Mouse (Mus musculus): ENCODE results near the gene Zfp595. TPM values are rescaled to one million over a fixed set of nuclear protein-coding genes. Genes with fewer than 3 reads are reported as not detected.

The Zfp595 gene
- polyA plus RNA-seq (2012; rRNA removed; ENCODE audit: low replicate concordance) = 0.55 and 1.7 TPM in 2 replicates

DNA sequence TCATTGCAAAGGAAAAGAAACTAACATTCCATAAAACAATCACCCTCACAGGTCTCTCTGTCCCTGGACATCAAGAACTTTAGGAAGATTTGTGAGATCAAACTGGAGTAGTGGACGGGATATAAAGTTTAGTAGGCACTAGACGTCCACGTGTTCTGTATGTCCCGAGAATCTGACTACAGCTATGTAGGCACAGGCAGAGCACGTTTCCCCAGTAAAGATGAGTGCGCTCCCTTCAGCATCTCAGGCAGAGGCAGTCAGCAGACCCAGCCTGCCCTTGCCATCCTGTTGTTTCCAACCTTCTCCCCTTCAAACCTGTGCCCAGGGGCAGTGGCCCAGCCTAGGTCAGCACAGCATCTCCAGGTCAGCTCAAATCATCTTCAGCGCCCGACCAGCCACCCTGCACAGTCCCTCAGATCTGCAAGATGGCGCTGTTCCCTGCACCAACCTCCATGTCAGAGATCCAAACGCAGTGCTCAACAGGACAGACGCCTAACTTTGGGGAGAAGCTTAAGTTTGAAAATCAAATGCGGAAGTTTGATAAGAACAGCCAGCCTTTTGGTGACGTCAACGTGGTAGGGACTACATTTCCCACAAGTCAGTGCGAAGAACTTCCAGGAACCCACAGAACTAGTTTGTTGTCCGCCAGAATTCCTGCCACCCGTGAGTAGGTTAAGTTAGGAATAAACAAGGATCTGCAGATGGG is at the start of gene Zfp595:
Gene Zfp595 (minus strand): TSS at position 552 of the 706 bp plus-strand sequence.

GRCm38 (mm10) chr13:67375050-67375911 is 42.9 kb upstream of the Zfp595 start, which contains the start of the genes Gm28041 and Zfp456:
Gene Gm28041, minus strand, starts transcription at chr13:67375733.
Gene Zfp456, minus strand, starts transcription at chr13:67375810.

DNA sequence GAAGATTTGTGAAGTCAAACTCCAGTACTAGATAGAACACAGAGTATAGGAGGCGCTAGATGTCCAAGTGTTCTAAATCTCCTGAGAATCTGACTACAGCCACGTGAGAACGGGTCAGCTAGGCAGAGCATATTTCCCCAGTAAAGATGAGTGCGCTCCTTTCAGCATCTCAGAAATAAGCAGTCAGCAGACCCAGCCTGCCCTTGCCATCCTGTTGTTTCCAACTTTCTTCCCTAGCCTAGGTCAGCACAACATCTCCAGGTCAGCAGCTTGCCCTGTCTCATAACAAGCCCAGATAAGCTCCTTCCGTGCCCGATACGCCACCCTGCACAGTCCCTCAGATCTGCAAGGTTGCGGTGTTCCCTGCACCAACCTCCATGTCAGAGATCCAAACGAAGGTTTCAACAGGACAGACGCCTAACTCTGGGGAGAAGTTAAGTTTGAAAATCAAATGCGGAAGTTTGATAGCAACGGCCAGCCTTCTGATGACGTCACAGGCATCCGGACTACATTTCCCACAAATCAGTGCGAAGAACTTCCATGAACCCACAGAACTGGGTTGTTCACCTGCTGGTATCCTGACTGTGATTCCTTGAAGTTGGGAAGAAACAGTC is 27.9 kb upstream of the Zfp595 start, which contains the start of the genes Gm28044 and Zfp953:
Gene Gm28044 (minus strand): TSS at position 406 of the 614 bp plus-strand sequence.
Gene Zfp953 (minus strand): TSS at position 475 of the 614 bp plus-strand sequence.

GRCm38 (mm10) chr13:67305822-67306672 is 26.3 kb downstream of the Zfp595 start, which contains the start of gene Zfp457:
Gene Zfp457, minus strand, starts transcription at chr13:67306485.

GRCm38 (mm10) chr13:67278314-67278713 is 54.1 kb downstream of the Zfp595 start, which contains the start of gene Zfp458:
Gene Zfp458, minus strand, starts transcription at chr13:67278466.

Other genes starting within 250 kb of the Zfp595 start
- 0.05 and 0.17 TPM in 2 replicates for gene Zfp708, start 234.6 kb downstream of the Zfp595 start, polyA plus RNA-seq (2012; rRNA removed; ENCODE audit: low replicate concordance)
- 1.5 and 4.0 TPM in 2 replicates for gene Gm28557, start 224.0 kb downstream of the Zfp595 start, polyA plus RNA-seq (2012; rRNA removed; ENCODE audit: low replicate concordance)
- gene Rslcan18, start 216.3 kb downstream of the Zfp595 start, polyA plus RNA-seq (2012; rRNA removed; ENCODE audit: low replicate concordance) = 0.11 and 0.14 TPM in 2 replicates
- 0.13 and 0.37 TPM in 2 replicates for gene Zfp759, start 210.9 kb downstream of the Zfp595 start, polyA plus RNA-seq (2012; rRNA removed; ENCODE audit: low replicate concordance)
- 2.2 and 5.0 TPM in 2 replicates for gene Rsl1, start 159.4 kb downstream of the Zfp595 start, polyA plus RNA-seq (2012; rRNA removed; ENCODE audit: low replicate concordance)
- 0.16 and 0.57 TPM in 2 replicates for gene Zfp455, start 138.1 kb downstream of the Zfp595 start, polyA plus RNA-seq (2012; rRNA removed; ENCODE audit: low replicate concordance)
- 0.30 and 0.60 TPM in 2 replicates for gene Zfp458, start 54.1 kb downstream of the Zfp595 start, polyA plus RNA-seq (2012; rRNA removed; ENCODE audit: low replicate concordance)
- gene Zfp457, start 26.1 kb downstream of the Zfp595 start, polyA plus RNA-seq (2012; rRNA removed; ENCODE audit: low replicate concordance) = 1.1 and 2.2 TPM in 2 replicates
- 0.34 TPM in 1 of 2 replicates, not detected in the other for gene Gm28044, start 28.0 kb upstream of the Zfp595 start, polyA plus RNA-seq (2012; rRNA removed; ENCODE audit: low replicate concordance)
- 0.16 and 0.50 TPM in 2 replicates for gene Zfp953, start 28.0 kb upstream of the Zfp595 start, polyA plus RNA-seq (2012; rRNA removed; ENCODE audit: low replicate concordance)
- 0.24 TPM in 1 of 2 replicates, not detected in the other for gene Gm28041, start 43.2 kb upstream of the Zfp595 start, polyA plus RNA-seq (2012; rRNA removed; ENCODE audit: low replicate concordance)
- gene Zfp456, start 43.2 kb upstream of the Zfp595 start, polyA plus RNA-seq (2012; rRNA removed; ENCODE audit: low replicate concordance) = 0.18 and 0.37 TPM in 2 replicates
- gene Zfp429, start 67.2 kb upstream of the Zfp595 start, polyA plus RNA-seq (2012; rRNA removed; ENCODE audit: low replicate concordance) = 2.3 and 4.4 TPM in 2 replicates
- gene Zfp459, start 88.8 kb upstream of the Zfp595 start, polyA plus RNA-seq (2012; rRNA removed; ENCODE audit: low replicate concordance) = 0.24 and 0.75 TPM in 2 replicates
- 0.55 and 4.1 TPM in 2 replicates for gene Zfp874a, start 119.1 kb upstream of the Zfp595 start, polyA plus RNA-seq (2012; rRNA removed; ENCODE audit: low replicate concordance)
- gene Zfp874b, start 151.7 kb upstream of the Zfp595 start, polyA plus RNA-seq (2012; rRNA removed; ENCODE audit: low replicate concordance) = 2.1 and 5.1 TPM in 2 replicates
- 0.27 and 1.2 TPM in 2 replicates for gene Zfp58, start 168.0 kb upstream of the Zfp595 start, polyA plus RNA-seq (2012; rRNA removed; ENCODE audit: low replicate concordance)
- not detected in 2 replicates for gene Gm26965, start 193.6 kb upstream of the Zfp595 start, polyA plus RNA-seq (2012; rRNA removed; ENCODE audit: low replicate concordance)
- 18.0 and 34.5 TPM in 2 replicates for gene Zfp87, start 193.6 kb upstream of the Zfp595 start, polyA plus RNA-seq (2012; rRNA removed; ENCODE audit: low replicate concordance)
- 1.9 and 2.3 TPM in 2 replicates for gene Zfp748, start 221.3 kb upstream of the Zfp595 start, polyA plus RNA-seq (2012; rRNA removed; ENCODE audit: low replicate concordance)

All from mammary gland, adult 2 months (tissue).